Mouse (Mus musculus) cortical plate, adult 2 months (tissue): ENCODE measurements around the gene Cbfa2t3.

ENCODE experiments used
- CTCF ChIP-seq: fragments of 200-500 bp; IDR thresholded peaks from 2 replicates; pipeline ENCODE4 v1.5.1; 2011; ENCODE audit warnings: mild to moderate bottlenecking, control low read depth, low read length; ENCODE audit not compliant: insufficient read depth; ENCODE audit errors: extremely low read depth
- POLR2A ChIP-seq: fragments of 200-500 bp; IDR thresholded peaks from 2 replicates; pipeline ENCODE4 v1.6.1; 2011; ENCODE audit warnings: mild to moderate bottlenecking, low read length, control low read depth; ENCODE audit not compliant: insufficient read depth; ENCODE audit errors: extremely low read depth

GRCm38 (mm10) chr8:122685097-122685861 is 13.6 kb downstream of the Cbfa2t3 start:
- no peak for TF ChIP-seq CTCF
- no peak for TF ChIP-seq POLR2A
